Mouse (Mus musculus): ENCODE data around the gene Taar7a. TPM values are rescaled to one million over a fixed set of nuclear protein-coding genes. Genes with fewer than 3 reads are reported as not detected.

Gene Taar7a
- polyA plus RNA-seq, 1 experiment from 2014 or later: not detected

- H3K4me3 ChIP-seq (replicated peaks; ENCODE audit: low read length): no peak overlapping the region
- no peaks in the 10 kb centered on the region for H3K36me3 ChIP-seq (replicated peaks; ENCODE audit: control insufficient read depth, insufficient read depth)
- no peak overlapping the region for H3K9ac ChIP-seq
- no peaks in the 10 kb centered on the region for H3K4me1 ChIP-seq (replicated peaks; ENCODE audit: control insufficient read depth, insufficient read depth, low read length)
- no peak overlapping the region for H3K4me2 ChIP-seq (replicated peaks)
- no peaks in the 10 kb centered on the region for H3K9me3 ChIP-seq (ENCODE audit: control insufficient read depth, low read length)
- H3K27ac ChIP-seq: no peak overlapping the region
- no peak for ATAC-seq (ENCODE audit: low FRiP score)
- no peaks in the 10 kb centered on the region for H3K27me3 ChIP-seq (ENCODE audit: control insufficient read depth, insufficient read depth, low read length)
- no peak for DNase-seq (ENCODE audit: low spot score)
- 70% methylated on average over 3 of the region's 3 CpGs for WGBS
Observed at GRCm38 (mm10) chr10:23959071-23959470, 34.2 kb downstream of the Taar7a start.

- H3K27me3 ChIP-seq (ENCODE audit: control insufficient read depth, insufficient read depth, low read length): no peaks in the 10 kb centered on the region
Observed at GRCm38 (mm10) chr10:23951714-23952113, 41.6 kb downstream of the Taar7a start.

GRCm38 (mm10) chr10:23949508-23950005 lies 43.7 kb downstream of the Taar7a start, which contains the start of gene Taar3:
Gene Taar3, plus strand, starts transcription at chr10:23949558.
- no peak for ATAC-seq (ENCODE audit: low FRiP score)
- 85% methylated on average over 16 of the region's 16 CpGs for WGBS
- no peaks in the 10 kb centered on the region for H3K27me3 ChIP-seq (ENCODE audit: control insufficient read depth, insufficient read depth, low read length)
- H3K36me3 ChIP-seq (replicated peaks; ENCODE audit: control insufficient read depth, insufficient read depth): no peaks in the 10 kb centered on the region
- no peak within 1 kb of the TSS for H3K4me3 ChIP-seq (replicated peaks; ENCODE audit: low read length)
- DNase-seq (ENCODE audit: low spot score): no peak
- no peak within 1 kb of the TSS for H3K9ac ChIP-seq
- H3K9me3 ChIP-seq (ENCODE audit: control insufficient read depth, low read length): no peaks in the 10 kb centered on the region
- H3K27ac ChIP-seq: no peak within 1 kb of the TSS
- H3K4me2 ChIP-seq (replicated peaks): no peak within 1 kb of the TSS
- H3K4me1 ChIP-seq (replicated peaks; ENCODE audit: control insufficient read depth, insufficient read depth, low read length): no peaks in the 10 kb centered on the region

More at GRCm38 (mm10) chr10:23951714-23952113, 41.6 kb downstream of the Taar7a start:
- Histone ChIP-seq H3K9me3 (ENCODE audit: control insufficient read depth, low read length) (no peaks in the 10 kb centered on the region), H3K4me3 (replicated peaks; ENCODE audit: low read length) (no peak overlapping the region), H3K4me2 (replicated peaks) (no peak overlapping the region), H3K36me3 (replicated peaks; ENCODE audit: control insufficient read depth, insufficient read depth) (no peaks in the 10 kb centered on the region), H3K4me1 (replicated peaks; ENCODE audit: control insufficient read depth, insufficient read depth, low read length) (no peaks in the 10 kb centered on the region), H3K27ac (no peak overlapping the region), H3K9ac (no peak overlapping the region)
- DNase-seq (ENCODE audit: low spot score) (no peak), ATAC-seq (ENCODE audit: low FRiP score) (no peak)
- whole genome bisulfite sequencing: 85% methylated on average over 6 of the region's 6 CpGs

GRCm38 (mm10) chr10:23948026-23948425 lies 45.3 kb downstream of the Taar7a start:
- Histone ChIP-seq H3K27me3 (ENCODE audit: control insufficient read depth, insufficient read depth, low read length) (no peaks in the 10 kb centered on the region), H3K9ac (no peak overlapping the region), H3K4me1 (replicated peaks; ENCODE audit: control insufficient read depth, insufficient read depth, low read length) (no peaks in the 10 kb centered on the region), H3K9me3 (ENCODE audit: control insufficient read depth, low read length) (no peaks in the 10 kb centered on the region), H3K36me3 (replicated peaks; ENCODE audit: control insufficient read depth, insufficient read depth) (no peaks in the 10 kb centered on the region), H3K4me3 (replicated peaks; ENCODE audit: low read length) (no peak overlapping the region), H3K4me2 (replicated peaks) (no peak overlapping the region), H3K27ac (no peak overlapping the region)
- DNase-seq (ENCODE audit: low spot score): no peak
- WGBS: 71% methylated on average over 7 of the region's 7 CpGs
- ATAC-seq (ENCODE audit: low FRiP score): no peak

- Histone ChIP-seq H3K27me3 (ENCODE audit: control insufficient read depth, insufficient read depth, low read length) (no peaks in the 10 kb centered on the region), H3K36me3 (replicated peaks; ENCODE audit: control insufficient read depth, insufficient read depth) (no peaks in the 10 kb centered on the region), H3K4me2 (replicated peaks) (no peak overlapping the region), H3K27ac (no peak overlapping the region), H3K9me3 (ENCODE audit: control insufficient read depth, low read length) (no peaks in the 10 kb centered on the region), H3K4me3 (replicated peaks; ENCODE audit: low read length) (no peak overlapping the region), H3K4me1 (replicated peaks; ENCODE audit: control insufficient read depth, insufficient read depth, low read length) (no peaks in the 10 kb centered on the region), H3K9ac (no peak overlapping the region)
- 76% methylated on average over 5 of the region's 5 CpGs for WGBS
- no peak for DNase-seq (ENCODE audit: low spot score)
- ATAC-seq (ENCODE audit: low FRiP score): no peak
Observed at GRCm38 (mm10) chr10:23942465-23942864, 50.8 kb downstream of the Taar7a start.

Other genes starting within 250 kb of the Taar7a start
- gene Rps12, start 206.2 kb downstream of the Taar7a start, polyA plus RNA-seq (2014; fragmentation: Nextera tagmentation; extraction: Ambion mirVana): 114 and 132 TPM in 2 replicates
- 22.6 and 25.5 TPM in 2 replicates for gene Slc18b1, start 196.5 kb downstream of the Taar7a start, polyA plus RNA-seq (2014; fragmentation: Nextera tagmentation; extraction: Ambion mirVana)
- 0.12 TPM in 1 of 2 replicates, not detected in the other for gene Vnn3, start 142.0 kb downstream of the Taar7a start, polyA plus RNA-seq (2014; fragmentation: Nextera tagmentation; extraction: Ambion mirVana)
- gene Vnn1, start 98.8 kb downstream of the Taar7a start, polyA plus RNA-seq (2014; fragmentation: Nextera tagmentation; extraction: Ambion mirVana): 0.33 TPM in 1 of 2 replicates, not detected in the other
- gene Taar1, start 73.1 kb downstream of the Taar7a start, polyA plus RNA-seq (2014; fragmentation: Nextera tagmentation; extraction: Ambion mirVana): not detected in 2 replicates
- not detected in 2 replicates for gene Taar2, start 54.9 kb downstream of the Taar7a start, polyA plus RNA-seq (2014; fragmentation: Nextera tagmentation; extraction: Ambion mirVana)
- not detected in 2 replicates for gene Taar3, start 43.9 kb downstream of the Taar7a start, polyA plus RNA-seq (2014; fragmentation: Nextera tagmentation; extraction: Ambion mirVana)
- not detected in 2 replicates for gene Taar4, start 33.0 kb downstream of the Taar7a start, polyA plus RNA-seq (2014; fragmentation: Nextera tagmentation; extraction: Ambion mirVana)
- gene Taar5, start 22.8 kb downstream of the Taar7a start, polyA plus RNA-seq (2014; fragmentation: Nextera tagmentation; extraction: Ambion mirVana): not detected in 2 replicates
- gene Taar6, start 7.8 kb downstream of the Taar7a start, polyA plus RNA-seq (2014; fragmentation: Nextera tagmentation; extraction: Ambion mirVana): not detected in 2 replicates
- gene Taar7b, start 6.5 kb upstream of the Taar7a start, polyA plus RNA-seq (2014; fragmentation: Nextera tagmentation; extraction: Ambion mirVana): not detected in 2 replicates
- gene Taar7d, start 33.7 kb upstream of the Taar7a start, polyA plus RNA-seq (2014; fragmentation: Nextera tagmentation; extraction: Ambion mirVana): not detected in 2 replicates
- gene Taar7e, start 44.1 kb upstream of the Taar7a start, polyA plus RNA-seq (2014; fragmentation: Nextera tagmentation; extraction: Ambion mirVana): not detected in 2 replicates
- gene Taar7f, start 56.0 kb upstream of the Taar7a start, polyA plus RNA-seq (2014; fragmentation: Nextera tagmentation; extraction: Ambion mirVana): not detected in 2 replicates
- gene Taar8a, start 83.0 kb upstream of the Taar7a start, polyA plus RNA-seq (2014; fragmentation: Nextera tagmentation; extraction: Ambion mirVana): not detected in 2 replicates
- not detected in 2 replicates for gene Taar8b, start 98.8 kb upstream of the Taar7a start, polyA plus RNA-seq (2014; fragmentation: Nextera tagmentation; extraction: Ambion mirVana)
- not detected in 2 replicates for gene Taar8c, start 108.4 kb upstream of the Taar7a start, polyA plus RNA-seq (2014; fragmentation: Nextera tagmentation; extraction: Ambion mirVana)
- not detected in 2 replicates for gene Taar9, start 116.1 kb upstream of the Taar7a start, polyA plus RNA-seq (2014; fragmentation: Nextera tagmentation; extraction: Ambion mirVana)
- 355 and 384 TPM in 2 replicates for gene Stx7, start 155.8 kb upstream of the Taar7a start, polyA plus RNA-seq (2014; fragmentation: Nextera tagmentation; extraction: Ambion mirVana)
- gene Moxd1, start 230.0 kb upstream of the Taar7a start, polyA plus RNA-seq (2014; fragmentation: Nextera tagmentation; extraction: Ambion mirVana): 8.2 and 11.1 TPM in 2 replicates